Mouse (Mus musculus) C2C12 (cell line): Measurements from ENCODE around the gene Serinc4.

ENCODE experiments used
- CEBPB ChIP-seq: IDR thresholded peaks from one replicate; pipeline ENCODE4 v1.6.1; 2011; ENCODE audit warnings: low read depth, mild to moderate bottlenecking, control low read depth, moderate library complexity
- CTCF ChIP-seq: IDR thresholded peaks from one replicate; pipeline ENCODE4 v1.5.1; 2011; ENCODE audit not compliant: control insufficient read depth, insufficient read depth, insufficient read length

DNA sequence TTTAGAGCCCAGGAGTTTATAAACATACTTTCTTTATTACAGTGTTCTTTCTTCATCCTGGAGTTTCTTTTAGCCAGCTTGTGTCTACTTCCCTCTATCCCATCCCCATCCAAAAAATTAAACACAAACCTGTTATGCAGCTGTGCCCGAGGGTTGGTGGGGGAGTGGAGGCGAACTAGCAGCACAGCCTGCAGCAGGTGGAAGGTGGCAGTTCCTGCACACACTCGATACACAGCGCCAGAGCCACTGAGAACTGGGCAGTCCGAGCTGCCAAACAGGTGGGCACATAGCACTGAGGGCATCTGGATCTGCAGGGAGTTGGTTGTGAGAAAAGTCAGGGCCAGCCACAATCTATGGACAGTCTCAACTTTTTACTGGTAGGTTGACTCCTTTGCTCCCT is 1.0 kb downstream of the Serinc4 start:
- TF ChIP-seq CTCF (no peak), CEBPB (no peak)
